Mouse (Mus musculus): Measurements from ENCODE around the gene Gm44511.

- no peak for TF ChIP-seq CTCF (conservative IDR thresholded peaks at IDR 0.05; ENCODE audit: insufficient read depth, insufficient read length, low read depth, low read length)
- no peak for TF ChIP-seq POLR2A (IDR thresholded peaks at IDR 0.05; ENCODE audit: low read depth, low read length)
These were observed 13.8 kb upstream of the Gm44511 start for GRCm38 (mm10) chr6:128839921-128840320.
